Mouse (Mus musculus) left cerebral cortex, adult 18-20 months (tissue): ENCODE data around the gene Lysmd2. TPM values are rescaled to one million over a fixed set of nuclear protein-coding genes. Genes with fewer than 3 reads are reported as not detected.

Experiments
- total RNA-seq, 2 experiments: library from RNA; stranded (reverse); gene quantifications; 2 replicates each; pipeline ENCODE4 v1.2.3; 2021

The Lysmd2 gene
- total RNA-seq, 2 experiments from 2014 or later, result 67.1 to 67.7 TPM

Other genes starting within 250 kb of the Lysmd2 start
- 10 to 100 TPM; 58.7 to 70.7 TPM for gene Mapk6, start 215.7 kb upstream of the Lysmd2 start, total RNA-seq
- gene Leo1, start 184.2 kb upstream of the Lysmd2 start, total RNA-seq, result 10 to 100 TPM; 28.8 to 32.0 TPM
- 10 to 100 TPM; 43.1 to 54.8 TPM for gene Tmod3, start 66.1 kb upstream of the Lysmd2 start, total RNA-seq
- gene Tmod2, start 14.4 kb upstream of the Lysmd2 start, total RNA-seq, result 100 to 1,000 TPM; 333 to 352 TPM
- gene Scg3, start 58.3 kb downstream of the Lysmd2 start, total RNA-seq, result 100 to 1,000 TPM; 255 to 265 TPM
- gene Bmp5, start 149.6 kb downstream of the Lysmd2 start, total RNA-seq, result 1 to 10 TPM; 1.7 to 1.9 TPM